Mouse (Mus musculus): Measurements from ENCODE around the gene Ltbp2.

Gene Ltbp2

DNA sequence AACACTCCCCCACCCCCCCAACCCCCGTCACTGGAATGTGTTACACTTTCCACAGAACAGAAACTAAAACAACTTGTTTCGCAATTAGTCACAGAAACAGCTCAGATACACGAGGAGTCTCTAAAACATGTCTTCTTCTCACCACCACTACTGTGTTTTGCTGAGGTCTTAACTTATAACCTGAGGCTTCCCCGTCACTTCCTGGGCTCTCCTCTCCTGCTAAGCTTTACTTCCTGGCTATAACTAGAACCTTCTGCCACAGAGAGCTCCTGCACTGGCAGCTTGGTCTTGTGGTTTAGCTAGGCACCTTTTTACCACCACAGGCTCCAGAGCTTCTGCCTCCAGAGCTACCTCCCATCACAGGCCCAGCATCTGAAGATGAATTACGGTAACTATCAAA, 113.8 kb downstream of the Ltbp2 start:
- peak; percentile 15 for DNase-seq (ENCODE audit: low read depth)

DNA sequence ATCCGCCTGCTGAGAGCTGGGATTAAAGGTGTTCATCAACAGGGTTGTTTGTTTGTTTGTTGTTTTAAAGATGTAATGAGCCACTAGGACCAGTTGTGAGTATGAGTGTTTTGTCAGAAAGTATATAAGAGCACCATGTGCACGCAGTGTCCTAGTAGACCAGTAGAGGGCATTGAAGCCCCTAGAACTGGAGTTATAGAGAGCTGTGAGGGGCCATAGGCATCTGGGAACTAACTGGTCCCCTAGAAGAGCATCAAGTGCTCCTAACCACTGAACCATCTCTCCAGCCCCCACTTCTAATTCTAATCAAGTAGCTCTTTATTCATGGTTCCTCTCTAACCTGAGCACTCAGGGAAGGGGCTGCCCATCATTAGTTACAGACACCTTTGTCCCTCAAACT, 117.3 kb downstream of the Ltbp2 start:
- no peak for DNase-seq (ENCODE audit: low read depth)

DNA sequence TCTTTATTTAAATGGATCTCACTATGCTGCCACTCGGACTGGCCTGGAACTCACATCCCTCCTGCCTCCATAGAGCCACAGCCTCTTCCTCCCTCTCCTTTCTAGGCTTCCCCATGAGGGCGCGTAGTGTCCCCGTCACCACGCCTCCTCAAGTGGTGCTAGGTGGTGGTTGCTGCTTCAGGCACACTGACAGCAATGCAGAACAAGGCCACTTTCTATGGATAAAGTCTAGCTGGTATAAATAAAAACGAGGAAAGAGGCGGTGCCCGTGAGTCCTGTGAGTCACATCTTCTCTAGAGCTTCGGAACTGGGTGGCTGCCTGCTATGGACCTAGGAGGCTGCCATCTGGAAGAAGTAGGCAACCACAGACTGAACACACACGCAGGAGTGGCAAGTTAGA, 120.3 kb downstream of the Ltbp2 start:
- no peak for DNase-seq (ENCODE audit: low read depth)

DNA sequence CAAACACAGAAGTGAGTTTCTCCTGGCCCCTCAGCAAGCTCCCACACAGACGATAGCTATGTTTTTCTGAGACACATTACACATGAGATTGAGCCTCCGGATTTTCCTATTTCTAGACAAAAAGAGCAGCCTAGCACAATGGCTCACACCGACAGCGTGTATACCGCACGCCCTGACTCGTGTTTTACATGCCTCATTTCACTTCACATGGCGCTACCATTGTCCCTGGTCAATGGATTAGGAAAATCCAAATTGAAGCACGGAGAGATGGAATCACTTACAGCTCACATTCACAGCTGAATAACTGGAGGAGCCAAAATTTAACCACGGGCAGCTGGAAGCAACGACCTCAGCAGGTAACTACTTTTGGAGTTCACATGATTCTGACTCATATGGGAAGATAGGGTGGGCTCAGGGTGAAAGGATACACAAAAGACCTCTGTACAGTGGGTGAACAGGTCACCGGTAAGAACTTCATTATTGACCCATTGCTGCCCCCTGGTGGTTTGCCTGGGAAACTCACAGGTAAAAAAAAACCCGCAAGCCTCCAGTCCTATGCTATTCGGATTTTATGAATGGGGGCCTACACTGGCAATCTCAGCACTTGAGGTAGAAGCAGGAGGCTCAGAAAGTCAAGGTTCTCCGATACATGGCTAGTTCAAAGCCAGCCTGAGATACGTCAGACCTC, 121.2 kb downstream of the Ltbp2 start:
- DNase-seq (ENCODE audit: low read depth) = no peak

DNA sequence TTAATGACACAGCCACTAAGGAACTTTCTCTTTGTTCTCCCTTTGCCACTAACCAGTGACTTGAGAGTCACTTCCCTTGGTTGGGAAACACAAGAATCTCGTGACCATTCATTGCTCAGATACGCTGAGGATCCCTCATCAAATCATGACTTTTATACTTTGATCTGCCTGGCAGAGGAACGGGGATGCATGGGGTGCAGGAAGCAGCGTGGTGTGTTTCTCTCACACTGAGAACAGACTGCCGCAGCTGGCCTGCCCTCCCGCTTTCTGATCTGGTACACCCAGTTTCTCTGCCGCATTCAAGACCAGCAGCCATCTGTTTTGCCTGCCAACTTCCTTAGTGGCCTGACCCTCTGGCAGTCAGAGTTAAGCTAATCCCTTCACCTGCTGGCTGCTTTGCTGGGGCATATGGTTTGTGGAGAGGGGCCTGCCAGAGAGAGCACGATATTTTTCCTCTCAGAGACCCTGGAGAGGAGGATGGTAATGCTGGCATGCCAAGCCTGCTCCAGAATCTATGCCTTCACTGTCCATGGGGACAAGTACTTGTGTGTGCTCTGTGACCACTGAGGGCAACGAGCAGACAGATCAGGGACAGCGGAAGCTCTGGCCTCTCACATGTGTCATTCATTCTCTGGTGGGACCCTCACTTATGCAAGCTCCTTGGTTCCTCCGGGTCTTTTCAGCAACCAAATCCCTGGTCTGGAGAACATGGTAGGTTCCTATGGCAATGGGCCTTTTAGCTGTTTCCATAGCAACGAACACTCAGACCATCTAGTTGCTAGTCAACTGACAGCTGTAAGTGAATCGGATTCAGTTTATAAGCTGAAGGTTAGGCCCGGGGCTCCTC, 124.0 kb downstream of the Ltbp2 start:
- DNase-seq (ENCODE audit: low read depth) = no peak

DNA sequence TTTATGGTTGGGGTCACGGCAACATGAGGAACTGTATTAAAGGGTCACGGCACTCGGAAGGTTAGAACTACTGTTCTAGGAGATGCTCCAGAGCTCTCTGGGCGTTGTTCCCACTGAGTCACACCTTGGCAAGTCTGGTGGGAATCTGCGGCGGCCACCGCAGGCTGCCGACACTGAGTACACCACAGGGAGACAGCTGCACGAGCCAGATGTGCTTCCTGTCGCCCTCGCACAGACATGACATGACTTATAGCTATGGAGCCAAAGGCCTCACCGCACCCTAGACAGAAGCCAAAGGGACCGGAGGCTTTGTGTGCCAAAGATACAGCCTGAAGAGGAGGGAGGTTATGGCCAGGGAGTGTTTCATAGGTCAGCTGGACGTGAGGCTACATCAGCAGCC, 125.7 kb downstream of the Ltbp2 start:
- peak; percentile 35 for DNase-seq (ENCODE audit: low read depth)

DNA sequence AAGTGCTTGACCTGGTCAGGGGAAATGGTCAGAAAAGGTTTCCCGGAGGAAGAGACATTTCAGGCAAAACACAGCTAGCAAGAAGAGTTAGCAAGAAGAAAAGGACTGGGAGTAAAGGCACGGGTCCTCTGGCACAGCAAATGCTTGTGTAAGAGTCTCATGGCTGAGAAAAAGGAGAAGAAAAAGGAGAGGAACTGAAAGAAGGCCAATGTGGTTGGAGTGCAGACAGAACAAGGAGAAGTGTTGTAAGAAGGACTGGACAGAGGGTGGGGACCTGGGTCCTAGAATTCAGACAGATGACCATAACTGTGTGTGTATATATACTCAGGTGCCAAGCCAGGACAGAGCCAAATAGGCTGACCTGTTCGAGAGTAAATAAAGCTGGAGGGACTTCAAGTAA, 128.2 kb downstream of the Ltbp2 start:
- no peak for DNase-seq (ENCODE audit: low read depth)

DNA sequence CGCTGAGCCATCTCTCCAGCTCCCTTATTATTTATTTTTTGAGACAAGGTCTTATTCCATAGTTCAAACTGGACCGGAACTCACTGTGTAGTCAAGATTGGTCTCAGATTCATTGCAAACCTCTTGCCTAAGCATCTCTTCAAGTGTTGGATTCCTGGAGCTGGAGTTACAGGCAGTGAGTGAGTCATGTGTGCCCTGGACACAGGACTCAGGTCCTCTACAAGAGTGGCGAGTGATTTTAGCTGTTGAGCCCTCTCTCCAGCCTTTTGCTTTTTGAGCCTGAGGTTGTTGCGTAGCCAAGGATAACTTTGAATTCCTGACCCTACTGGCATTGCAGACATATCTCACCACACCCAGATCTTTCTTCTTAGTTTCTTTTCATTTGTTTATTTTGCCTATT, 130.6 kb downstream of the Ltbp2 start:
- no peak for DNase-seq (ENCODE audit: low read depth)

DNA sequence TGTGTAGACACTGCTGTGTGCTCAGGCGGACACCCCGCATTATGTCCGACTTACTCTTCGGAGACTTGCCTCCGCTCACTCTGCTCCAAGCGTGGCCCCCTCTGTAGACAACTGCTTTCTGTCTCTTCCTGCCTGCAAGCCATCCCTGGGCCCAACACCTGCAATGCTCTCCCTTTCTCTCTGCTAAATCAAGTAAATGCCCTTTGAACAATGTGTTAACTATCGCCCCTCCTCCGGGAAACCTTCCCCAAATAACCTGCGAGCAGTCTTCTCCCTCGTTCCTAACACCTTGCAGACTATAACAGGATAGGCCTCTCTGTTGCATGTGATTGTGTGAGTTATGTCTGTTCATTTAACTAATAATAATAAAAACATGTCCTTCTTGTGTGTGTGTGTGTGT, 132.8 kb downstream of the Ltbp2 start:
- no peak for DNase-seq (ENCODE audit: low read depth)

DNA sequence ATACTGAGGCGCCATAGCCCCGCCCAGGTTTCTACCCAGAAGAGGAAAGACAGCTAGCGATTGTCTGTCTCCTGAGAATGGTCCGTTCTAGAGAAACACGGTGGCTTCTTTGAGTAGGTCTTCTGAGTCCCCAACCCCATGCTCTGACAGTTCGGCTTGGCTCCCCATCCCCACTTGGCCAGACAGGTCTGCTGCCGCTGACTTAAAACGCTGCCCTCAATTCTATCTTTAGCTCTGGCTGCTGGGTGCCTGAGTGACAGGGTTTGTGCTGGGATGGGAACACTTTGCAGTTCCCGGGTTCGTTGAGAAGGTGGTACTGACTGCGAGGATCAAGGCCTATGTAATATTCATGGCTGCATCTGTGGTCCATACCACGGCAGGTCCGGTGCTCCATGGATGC, 143.0 kb downstream of the Ltbp2 start:
- no peak for DNase-seq (ENCODE audit: low read depth)

Measured in fibroblast of lung, adult 2 months (primary cell).